Mouse (Mus musculus) embryo, embryonic 10.5 days (tissue): ENCODE measurements around the gene Cox7b2.
"Not testable (repeated sequence)": the region's sequence is repeated elsewhere in the genome, so short reads cannot be mapped to it uniquely, and the experiment has no call there.

Experiments
- DNase-seq: peaks from one replicate; pipeline ENCODE4 v3.0.0-alpha.2; 2015; ENCODE audit warnings: low spot score

Gene Cox7b2

GRCm38 (mm10) chr5:71548079-71548478 lies at the start of gene Cox7b2:
TSS of gene Cox7b2 (minus strand) at chr5:71548205.
- no peak for DNase-seq

DNA sequence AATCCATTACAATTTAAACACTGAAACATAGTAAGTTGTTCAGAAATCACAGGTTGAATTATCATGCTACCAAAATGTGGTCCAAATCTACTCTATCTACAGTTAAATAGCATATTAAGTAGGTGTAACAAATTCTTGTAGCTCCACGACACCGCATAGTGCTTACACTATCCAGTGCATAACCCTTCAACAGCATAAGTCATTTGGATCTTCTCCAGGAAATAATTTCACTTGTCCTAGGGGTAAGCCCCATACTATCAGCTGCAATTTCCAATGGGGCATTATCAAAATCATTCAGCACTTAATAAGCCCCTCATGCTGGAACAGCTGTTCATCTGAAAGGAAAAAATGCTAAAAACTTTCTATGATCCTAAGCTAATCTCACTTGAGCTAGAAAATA lies 47.3 kb upstream of the Cox7b2 start:
- DNase-seq: no peak

GRCm38 (mm10) chr5:71593745-71594255 lies 45.8 kb upstream of the Cox7b2 start:
- no peak for DNase-seq

- DNase-seq: no peak
These were observed 23.7 kb upstream of the Cox7b2 start for GRCm38 (mm10) chr5:71571646-71572237.

- DNase-seq: peak; percentile 51
These were observed 2.5 kb downstream of the Cox7b2 start for GRCm38 (mm10) chr5:71545554-71545953.

DNA sequence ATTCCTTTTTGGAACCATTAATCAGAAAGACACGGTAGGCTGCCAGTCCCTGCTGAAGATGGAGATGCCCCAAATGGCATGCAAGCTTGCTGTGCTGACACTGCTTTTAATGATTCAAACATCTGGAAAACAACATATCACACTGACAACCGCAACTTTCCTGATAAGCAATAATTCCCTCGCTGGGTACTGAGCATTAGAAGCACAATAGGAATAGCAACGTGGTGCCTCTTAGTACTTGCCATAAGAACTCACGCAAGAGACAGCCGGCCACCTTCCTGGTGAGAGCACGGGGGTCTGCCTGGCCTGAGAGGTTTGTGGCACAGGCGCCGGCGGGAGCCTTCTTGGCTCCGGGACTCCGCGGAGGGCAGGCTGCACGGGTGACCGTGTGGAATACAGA lies 22.5 kb downstream of the Cox7b2 start:
- not testable (repeated sequence) for DNase-seq

- peak; percentile 89 for DNase-seq
These were observed 45.8 kb downstream of the Cox7b2 start for GRCm38 (mm10) chr5:71502058-71502678.

DNA sequence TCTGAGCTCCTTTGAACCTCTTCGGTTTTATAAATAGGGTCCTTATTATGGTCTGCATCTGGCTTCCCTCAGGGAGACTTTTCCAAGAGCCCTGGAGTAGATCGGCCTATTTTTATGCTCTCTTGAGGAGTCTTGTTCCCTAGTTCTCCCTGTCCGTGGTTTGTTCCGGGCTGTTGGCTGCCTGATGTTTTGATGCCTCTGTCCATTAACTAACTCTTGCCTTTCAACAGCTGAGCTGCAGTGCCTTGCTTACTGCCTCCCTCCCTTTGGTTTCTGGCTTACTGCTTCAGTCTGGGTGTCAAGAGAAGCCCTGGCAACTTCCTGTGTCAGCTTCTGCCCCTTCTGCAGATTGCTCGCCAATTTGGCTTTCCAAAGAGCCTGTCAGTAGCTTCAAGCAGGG lies 52.4 kb downstream of the Cox7b2 start:
- no peak for DNase-seq

DNA sequence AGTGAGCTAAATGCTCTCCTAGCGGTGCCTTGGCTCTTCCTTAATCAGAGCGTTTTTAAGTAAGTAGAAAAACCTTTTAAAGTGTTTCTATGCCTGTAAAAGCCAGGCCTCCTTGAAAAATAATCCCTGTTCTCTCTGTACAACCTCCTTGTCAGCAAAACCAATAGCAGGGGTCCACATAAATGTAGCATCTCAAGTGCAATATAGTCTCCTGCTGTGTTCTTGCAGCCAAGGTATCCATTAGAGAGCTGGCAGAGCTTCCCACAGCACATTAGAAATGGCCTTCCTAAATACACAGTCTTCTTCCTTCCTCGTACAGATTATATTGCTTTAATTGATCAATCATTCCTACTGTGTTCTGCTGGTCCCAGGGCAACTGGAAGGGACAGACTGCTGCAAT lies 91.0 kb downstream of the Cox7b2 start:
- DNase-seq: no peak

DNA sequence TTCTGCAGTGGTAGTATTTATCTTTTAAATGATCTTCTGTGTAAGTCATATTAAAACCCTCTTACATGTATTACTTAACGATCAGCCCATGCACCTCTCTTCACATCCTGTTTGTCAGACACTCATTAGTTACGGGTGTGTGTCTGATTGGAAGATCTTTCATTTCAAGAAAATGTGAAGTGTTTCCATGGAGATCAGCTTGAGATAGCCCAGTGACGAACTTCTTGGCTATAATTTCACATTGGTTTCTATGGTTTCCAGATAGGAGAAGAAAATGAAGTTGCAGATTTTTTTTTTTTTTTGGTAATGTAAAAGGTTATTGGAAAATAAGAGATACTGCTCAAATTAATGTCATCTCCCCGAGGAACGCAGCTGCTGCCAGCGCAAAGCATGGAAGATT lies 107.8 kb downstream of the Cox7b2 start:
- no peak for DNase-seq
